Mouse (Mus musculus): ENCODE data around the gene Reep6.

DNA sequence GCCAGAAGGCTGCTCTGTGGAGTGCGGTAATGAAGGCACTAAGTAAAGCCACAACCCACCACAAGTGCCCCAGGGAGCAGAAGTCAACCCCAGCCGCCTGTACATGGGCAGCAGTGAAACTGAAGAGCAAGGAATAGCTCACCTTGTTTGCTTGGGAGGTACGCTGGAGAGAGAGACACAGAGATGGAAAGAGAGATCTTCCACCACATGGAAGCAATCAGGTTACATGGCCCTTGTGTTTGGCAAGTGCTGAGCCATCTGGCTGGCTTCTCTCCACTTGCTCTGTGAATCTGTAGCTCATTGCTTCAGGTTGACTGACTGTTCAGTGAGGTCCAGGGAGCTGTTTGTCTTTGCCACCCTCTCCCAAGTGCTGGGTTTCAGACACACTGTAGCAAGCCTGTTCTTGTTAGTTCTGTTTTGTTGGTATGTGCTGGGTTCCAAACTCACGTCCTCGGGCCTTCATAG, 2.8 kb downstream of the Reep6 start:
- TF ChIP-seq POLR2A (IDR thresholded peaks at IDR 0.05; ENCODE audit: low read depth, low read length) (no peak), CTCF (IDR thresholded peaks at IDR 0.05; ENCODE audit: borderline replicate concordance, insufficient read depth, low read length) (no peak)

Measured in embryonic fibroblast, embryonic 13.5 days (primary cell).